Mouse (Mus musculus): ENCODE results near the gene Ces1e. TPM values are rescaled to one million over a fixed set of nuclear protein-coding genes. Genes with fewer than 3 reads are reported as not detected.

Ces1e gene
- not detected in 2 replicates for polyA plus RNA-seq (2014; fragmentation: Nextera tagmentation; extraction: Ambion mirVana)

GRCm38 (mm10) chr8:93229446-93229845, at the start of gene Ces1e:
Gene Ces1e (minus strand): TSS chr8:93229619.
- no peaks in the 10 kb centered on the region for H3K4me1 ChIP-seq (replicated peaks; ENCODE audit: control insufficient read depth, insufficient read depth, low read length)
- no peak within 1 kb of the TSS for H3K4me3 ChIP-seq (ENCODE audit: low read depth, low read length)
- H3K27me3 ChIP-seq (ENCODE audit: control insufficient read depth, insufficient read depth, low read length) = no peaks in the 10 kb centered on the region
- H3K27ac ChIP-seq (ENCODE audit: low read depth, low read length) = no peak within 1 kb of the TSS
- H3K4me2 ChIP-seq (ENCODE audit: low read depth, low read length, severe bottlenecking) = no peak within 1 kb of the TSS
- no peak within 1 kb of the TSS for H3K9ac ChIP-seq (ENCODE audit: low read length)
- H3K9me3 ChIP-seq (ENCODE audit: control insufficient read depth, low read length) = no peaks in the 10 kb centered on the region
- no peak for ATAC-seq (replicated peaks; ENCODE audit: low FRiP score)
- DNase-seq (ENCODE audit: low spot score) = no peak
- H3K36me3 ChIP-seq (ENCODE audit: control insufficient read depth, insufficient read depth, low read length) = no peaks in the 10 kb centered on the region

- Histone ChIP-seq H3K4me1 (replicated peaks; ENCODE audit: control insufficient read depth, insufficient read depth, low read length) (no peaks in the 10 kb centered on the region), H3K4me2 (ENCODE audit: low read depth, low read length, severe bottlenecking) (no peak overlapping the region), H3K9me3 (ENCODE audit: control insufficient read depth, low read length) (no peaks in the 10 kb centered on the region), H3K9ac (ENCODE audit: low read length) (no peak overlapping the region), H3K4me3 (ENCODE audit: low read depth, low read length) (no peak overlapping the region), H3K27me3 (ENCODE audit: control insufficient read depth, insufficient read depth, low read length) (no peaks in the 10 kb centered on the region), H3K36me3 (ENCODE audit: control insufficient read depth, insufficient read depth, low read length) (no peaks in the 10 kb centered on the region), H3K27ac (ENCODE audit: low read depth, low read length) (no peak overlapping the region)
- 81% methylated on average over 4 of the region's 4 CpGs for WGBS
- ATAC-seq (replicated peaks; ENCODE audit: low FRiP score) (no peak), DNase-seq (ENCODE audit: low spot score) (no peak)
Observed at GRCm38 (mm10) chr8:93278176-93278805, 48.9 kb upstream of the Ces1e start.

DNA sequence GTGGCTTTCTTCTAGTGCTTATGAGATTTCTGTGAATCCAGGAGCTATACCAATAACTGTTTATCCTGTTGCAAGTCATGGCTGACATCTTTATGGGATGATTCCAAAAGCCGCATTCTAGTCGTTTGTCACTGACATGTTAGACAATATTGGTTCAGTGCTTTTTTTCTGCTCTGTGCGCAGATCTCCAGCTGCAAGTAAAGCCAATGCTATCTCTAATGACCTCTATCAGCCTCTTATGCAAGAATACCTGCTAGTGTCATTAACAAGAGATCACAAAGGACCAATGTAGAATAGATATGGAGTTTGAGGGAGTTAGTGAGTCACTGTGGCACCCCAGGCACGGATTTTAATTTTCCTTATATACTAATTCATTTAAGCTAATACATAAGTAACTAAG, 45.2 kb upstream of the Ces1e start:
- 84% methylated on average over 4 of the region's 4 CpGs for WGBS
- no peaks in the 10 kb centered on the region for H3K36me3 ChIP-seq (ENCODE audit: control insufficient read depth, insufficient read depth, low read length)
- no peaks in the 10 kb centered on the region for H3K27me3 ChIP-seq (ENCODE audit: control insufficient read depth, insufficient read depth, low read length)
- DNase-seq (ENCODE audit: low spot score) (no peak), ATAC-seq (replicated peaks; ENCODE audit: low FRiP score) (no peak)
- H3K27ac ChIP-seq (ENCODE audit: low read depth, low read length) = no peak overlapping the region
- H3K9ac ChIP-seq (ENCODE audit: low read length) = no peak overlapping the region
- H3K9me3 ChIP-seq (ENCODE audit: control insufficient read depth, low read length) = no peaks in the 10 kb centered on the region
- H3K4me1 ChIP-seq (replicated peaks; ENCODE audit: control insufficient read depth, insufficient read depth, low read length) = no peaks in the 10 kb centered on the region
- H3K4me3 ChIP-seq (ENCODE audit: low read depth, low read length) = no peak overlapping the region
- no peak overlapping the region for H3K4me2 ChIP-seq (ENCODE audit: low read depth, low read length, severe bottlenecking)

GRCm38 (mm10) chr8:93273321-93273720, 43.9 kb upstream of the Ces1e start:
- no peak overlapping the region for H3K4me2 ChIP-seq (ENCODE audit: low read depth, low read length, severe bottlenecking)
- 85% methylated on average over 3 of the region's 3 CpGs for WGBS

GRCm38 (mm10) chr8:93272686-93273085, 43.3 kb upstream of the Ces1e start:
- H3K27ac ChIP-seq (ENCODE audit: low read depth, low read length) = no peak overlapping the region
- DNase-seq (ENCODE audit: low spot score) (no peak), ATAC-seq (replicated peaks; ENCODE audit: low FRiP score) (no peak)
- H3K4me1 ChIP-seq (replicated peaks; ENCODE audit: control insufficient read depth, insufficient read depth, low read length) = no peaks in the 10 kb centered on the region
- no peak overlapping the region for H3K4me3 ChIP-seq (ENCODE audit: low read depth, low read length)
- no peak overlapping the region for H3K9ac ChIP-seq (ENCODE audit: low read length)
- H3K9me3 ChIP-seq (ENCODE audit: control insufficient read depth, low read length) = no peaks in the 10 kb centered on the region
- 89% methylated on average over 4 of the region's 4 CpGs for WGBS
- H3K36me3 ChIP-seq (ENCODE audit: control insufficient read depth, insufficient read depth, low read length) = no peaks in the 10 kb centered on the region
- H3K4me2 ChIP-seq (ENCODE audit: low read depth, low read length, severe bottlenecking) = no peak overlapping the region
- no peaks in the 10 kb centered on the region for H3K27me3 ChIP-seq (ENCODE audit: control insufficient read depth, insufficient read depth, low read length)

More at GRCm38 (mm10) chr8:93273321-93273720, 43.9 kb upstream of the Ces1e start:
- no peak for ATAC-seq (replicated peaks; ENCODE audit: low FRiP score)
- Histone ChIP-seq H3K9me3 (ENCODE audit: control insufficient read depth, low read length) (no peaks in the 10 kb centered on the region), H3K36me3 (ENCODE audit: control insufficient read depth, insufficient read depth, low read length) (no peaks in the 10 kb centered on the region), H3K4me1 (replicated peaks; ENCODE audit: control insufficient read depth, insufficient read depth, low read length) (no peaks in the 10 kb centered on the region), H3K27ac (ENCODE audit: low read depth, low read length) (no peak overlapping the region), H3K4me3 (ENCODE audit: low read depth, low read length) (no peak overlapping the region), H3K9ac (ENCODE audit: low read length) (no peak overlapping the region), H3K27me3 (ENCODE audit: control insufficient read depth, insufficient read depth, low read length) (no peaks in the 10 kb centered on the region)
- no peak for DNase-seq (ENCODE audit: low spot score)

- H3K27ac ChIP-seq (ENCODE audit: low read depth, low read length) = no peak overlapping the region
- no peaks in the 10 kb centered on the region for H3K4me1 ChIP-seq (replicated peaks; ENCODE audit: control insufficient read depth, insufficient read depth, low read length)
- DNase-seq (ENCODE audit: low spot score) = no peak
- 84% methylated on average over 2 of the region's 2 CpGs for WGBS
- no peaks in the 10 kb centered on the region for H3K36me3 ChIP-seq (ENCODE audit: control insufficient read depth, insufficient read depth, low read length)
- no peaks in the 10 kb centered on the region for H3K9me3 ChIP-seq (ENCODE audit: control insufficient read depth, low read length)
- H3K9ac ChIP-seq (ENCODE audit: low read length) = no peak overlapping the region
- no peak overlapping the region for H3K4me3 ChIP-seq (ENCODE audit: low read depth, low read length)
- ATAC-seq (replicated peaks; ENCODE audit: low FRiP score) = no peak
- no peak overlapping the region for H3K4me2 ChIP-seq (ENCODE audit: low read depth, low read length, severe bottlenecking)
- no peaks in the 10 kb centered on the region for H3K27me3 ChIP-seq (ENCODE audit: control insufficient read depth, insufficient read depth, low read length)
Observed at GRCm38 (mm10) chr8:93261436-93261835, 32.0 kb upstream of the Ces1e start.

DNA sequence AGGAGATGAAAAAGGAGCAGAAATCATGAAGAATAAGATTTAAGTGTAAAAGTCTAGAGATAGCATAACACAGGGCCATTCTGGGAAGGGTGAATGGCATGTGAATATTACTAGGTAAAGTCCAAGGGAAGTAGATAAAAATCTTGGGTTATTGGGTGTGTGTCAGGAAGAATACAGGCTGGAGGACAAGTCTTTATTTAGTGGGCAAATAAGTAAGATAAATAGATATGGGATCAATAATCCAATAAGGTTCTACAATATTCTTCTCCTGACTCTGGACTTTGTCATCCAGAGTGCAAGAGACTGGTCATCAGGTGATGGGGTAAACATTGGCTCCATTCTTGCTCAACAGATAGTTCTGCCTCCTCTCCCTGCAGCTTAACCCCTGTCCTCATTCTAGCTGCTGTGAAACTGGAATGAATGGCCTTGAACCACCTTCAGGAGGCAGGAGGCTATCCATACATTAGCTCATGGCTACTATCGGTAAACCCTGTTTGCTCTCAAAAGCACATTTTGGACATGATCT, 23.0 kb upstream of the Ces1e start:
- WGBS = 100% methylated on average over 1 of the region's 1 CpGs
- no peak for DNase-seq (ENCODE audit: low spot score)
- ATAC-seq (replicated peaks; ENCODE audit: low FRiP score) = no peak
- no peak overlapping the region for H3K4me2 ChIP-seq (ENCODE audit: low read depth, low read length, severe bottlenecking)
- no peaks in the 10 kb centered on the region for H3K36me3 ChIP-seq (ENCODE audit: control insufficient read depth, insufficient read depth, low read length)
- no peak overlapping the region for H3K4me3 ChIP-seq (ENCODE audit: low read depth, low read length)
- H3K4me1 ChIP-seq (replicated peaks; ENCODE audit: control insufficient read depth, insufficient read depth, low read length) = no peaks in the 10 kb centered on the region
- H3K9me3 ChIP-seq (ENCODE audit: control insufficient read depth, low read length) = no peaks in the 10 kb centered on the region
- H3K27ac ChIP-seq (ENCODE audit: low read depth, low read length) = no peak overlapping the region
- H3K27me3 ChIP-seq (ENCODE audit: control insufficient read depth, insufficient read depth, low read length) = no peaks in the 10 kb centered on the region
- H3K9ac ChIP-seq (ENCODE audit: low read length) = no peak overlapping the region

DNA sequence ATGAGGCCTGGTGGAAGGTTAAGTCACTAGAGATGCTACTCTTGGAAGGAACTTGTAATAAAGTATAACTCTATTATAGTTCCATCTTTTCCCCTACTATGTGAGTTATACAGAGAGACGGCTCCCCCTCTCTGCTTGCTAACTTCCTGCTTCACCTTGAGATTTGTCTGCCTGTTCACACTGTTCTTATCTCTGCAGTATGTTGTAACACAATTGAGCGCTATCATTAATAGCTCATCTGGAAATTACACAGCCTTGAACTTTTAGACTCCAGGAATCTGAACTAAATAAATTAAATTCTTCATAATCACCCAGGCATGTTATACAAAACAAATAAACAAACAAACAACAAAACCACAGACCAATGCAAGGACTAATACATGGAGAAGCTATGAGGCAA, 16.6 kb upstream of the Ces1e start:
- Histone ChIP-seq H3K4me2 (ENCODE audit: low read depth, low read length, severe bottlenecking) (no peak overlapping the region), H3K9me3 (ENCODE audit: control insufficient read depth, low read length) (no peaks in the 10 kb centered on the region), H3K27ac (ENCODE audit: low read depth, low read length) (no peak overlapping the region), H3K27me3 (ENCODE audit: control insufficient read depth, insufficient read depth, low read length) (no peaks in the 10 kb centered on the region), H3K36me3 (ENCODE audit: control insufficient read depth, insufficient read depth, low read length) (no peaks in the 10 kb centered on the region), H3K9ac (ENCODE audit: low read length) (no peak overlapping the region), H3K4me3 (ENCODE audit: low read depth, low read length) (no peak overlapping the region), H3K4me1 (replicated peaks; ENCODE audit: control insufficient read depth, insufficient read depth, low read length) (no peaks in the 10 kb centered on the region)
- no peak for DNase-seq (ENCODE audit: low spot score)
- WGBS = 92% methylated on average over 2 of the region's 2 CpGs
- no peak for ATAC-seq (replicated peaks; ENCODE audit: low FRiP score)

DNA sequence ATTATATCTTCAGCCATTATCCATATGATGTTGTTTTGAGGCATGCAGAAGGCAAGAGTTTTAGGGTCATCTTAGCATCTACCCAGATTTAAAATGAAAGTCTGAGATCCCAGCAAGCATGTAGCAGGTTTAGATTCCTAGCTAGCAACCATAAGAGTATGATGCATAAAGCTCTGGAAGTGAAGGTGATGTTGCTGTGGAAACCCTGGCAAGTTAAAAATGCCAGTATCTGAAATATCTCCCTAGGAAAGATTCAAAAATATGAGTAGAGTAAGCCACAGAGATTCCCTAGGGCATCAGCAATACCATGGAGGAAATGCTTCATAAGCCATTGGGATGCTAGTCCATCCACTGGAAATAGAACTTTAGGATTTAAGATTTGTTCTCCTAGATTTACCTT, 10.5 kb upstream of the Ces1e start:
- Histone ChIP-seq H3K4me2 (ENCODE audit: low read depth, low read length, severe bottlenecking) (no peak overlapping the region), H3K36me3 (ENCODE audit: control insufficient read depth, insufficient read depth, low read length) (no peaks in the 10 kb centered on the region), H3K27ac (ENCODE audit: low read depth, low read length) (no peak overlapping the region), H3K9ac (ENCODE audit: low read length) (no peak overlapping the region), H3K4me1 (replicated peaks; ENCODE audit: control insufficient read depth, insufficient read depth, low read length) (no peaks in the 10 kb centered on the region), H3K4me3 (ENCODE audit: low read depth, low read length) (no peak overlapping the region), H3K9me3 (ENCODE audit: control insufficient read depth, low read length) (no peaks in the 10 kb centered on the region), H3K27me3 (ENCODE audit: control insufficient read depth, insufficient read depth, low read length) (no peaks in the 10 kb centered on the region)
- DNase-seq (ENCODE audit: low spot score) = no peak
- no peak for ATAC-seq (replicated peaks; ENCODE audit: low FRiP score)
